Mouse (Mus musculus): ENCODE results near the gene Auh. TPM values are rescaled to one million over a fixed set of nuclear protein-coding genes. Genes with fewer than 3 reads are reported as not detected.

Auh gene
- 60.9 and 63.5 TPM in 2 replicates for polyA plus RNA-seq (2015; fragmentation: Nextera tagmentation; extraction: Ambion mirVana)

GRCm38 (mm10) chr13:52929209-52930171 is at the start of gene Auh:
TSS of gene Auh (minus strand) at chr13:52929681.
- peak within 1 kb of the TSS; percentile 86 for H3K9ac ChIP-seq (replicated peaks; ENCODE audit: low read depth, low read length)
- H3K36me3 ChIP-seq (ENCODE audit: control insufficient read depth, insufficient read depth) = no peaks in the 10 kb centered on the region
- peak; percentile 97 for ATAC-seq
- under 1% methylated on average over 62 of the region's 63 CpGs for WGBS
- H3K4me2 ChIP-seq (ENCODE audit: low read length) = peak within 1 kb of the TSS; percentile 71
- H3K27me3 ChIP-seq (replicated peaks; ENCODE audit: control insufficient read depth, insufficient read depth, low read length) = no peaks in the 10 kb centered on the region
- H3K4me1 ChIP-seq (replicated peaks; ENCODE audit: control insufficient read depth, insufficient read depth, low read length) = peaks cover 20% of the 10 kb centered on the region
- H3K9me3 ChIP-seq (ENCODE audit: control insufficient read depth, low read length) = no peaks in the 10 kb centered on the region
- H3K27ac ChIP-seq (ENCODE audit: low read length) = peak within 1 kb of the TSS; percentile 83
- peak within 1 kb of the TSS; percentile 81 for H3K4me3 ChIP-seq (replicated peaks; ENCODE audit: low read length)

- under 1% methylated on average over 47 of the region's 64 CpGs for WGBS
- H3K4me3 ChIP-seq (replicated peaks; ENCODE audit: low read length) = peak overlapping the region; percentile 58
- ATAC-seq = peak; percentile 21
- H3K4me2 ChIP-seq (ENCODE audit: low read length) = peak overlapping the region; percentile 69
- no peaks in the 10 kb centered on the region for H3K9me3 ChIP-seq (ENCODE audit: control insufficient read depth, low read length)
- H3K27me3 ChIP-seq (replicated peaks; ENCODE audit: control insufficient read depth, insufficient read depth, low read length) = no peaks in the 10 kb centered on the region; the same call in 1 of the 2 replicates
- H3K36me3 ChIP-seq (ENCODE audit: control insufficient read depth, insufficient read depth) = no peaks in the 10 kb centered on the region
- H3K4me1 ChIP-seq (replicated peaks; ENCODE audit: control insufficient read depth, insufficient read depth, low read length) = peaks cover 40% of the 10 kb centered on the region
- H3K27ac ChIP-seq (ENCODE audit: low read length) = peak overlapping the region; percentile 90
- peak overlapping the region; percentile 82 for H3K9ac ChIP-seq (replicated peaks; ENCODE audit: low read depth, low read length)
Measured at GRCm38 (mm10) chr13:52978321-52978981, 49.0 kb upstream of the Auh start.

DNA sequence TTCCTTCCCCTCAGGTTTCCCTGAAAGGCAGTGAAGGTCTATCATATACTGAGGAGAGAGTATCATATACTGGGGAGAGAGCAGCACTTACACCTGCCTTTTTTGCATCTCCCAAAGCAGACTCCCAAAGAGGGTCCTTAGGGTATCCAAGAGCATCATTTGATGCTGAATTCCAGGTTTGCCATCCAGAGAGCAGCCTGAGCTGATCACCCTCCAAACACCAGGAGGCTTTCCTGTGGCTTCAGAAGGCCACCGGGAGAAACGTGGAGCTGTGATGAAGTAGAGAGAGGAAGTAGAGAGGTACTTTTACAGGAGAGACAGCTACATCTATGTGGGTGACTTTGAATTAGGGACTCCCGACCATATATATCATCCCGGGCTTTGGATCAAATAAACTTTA is 48.3 kb upstream of the Auh start:
- H3K9me3 ChIP-seq (ENCODE audit: control insufficient read depth, low read length) = no peaks in the 10 kb centered on the region
- peak overlapping the region; percentile 58 for H3K4me3 ChIP-seq (replicated peaks; ENCODE audit: low read length)
- no peak for ATAC-seq
- H3K4me2 ChIP-seq (ENCODE audit: low read length) = peak overlapping the region; percentile 69
- peak overlapping the region; percentile 82 for H3K9ac ChIP-seq (replicated peaks; ENCODE audit: low read depth, low read length)
- no peaks in the 10 kb centered on the region for H3K36me3 ChIP-seq (ENCODE audit: control insufficient read depth, insufficient read depth)
- no peaks in the 10 kb centered on the region for H3K27me3 ChIP-seq (replicated peaks; ENCODE audit: control insufficient read depth, insufficient read depth, low read length)
- WGBS = 18% methylated on average over 4 of the region's 4 CpGs
- peaks cover 40% of the 10 kb centered on the region for H3K4me1 ChIP-seq (replicated peaks; ENCODE audit: control insufficient read depth, insufficient read depth, low read length)
- H3K27ac ChIP-seq (ENCODE audit: low read length) = peak overlapping the region; percentile 33; the same call in 1 of the 2 replicates

GRCm38 (mm10) chr13:52977221-52977609 is 47.7 kb upstream of the Auh start:
- H3K4me3 ChIP-seq (replicated peaks; ENCODE audit: low read length) = peak overlapping the region; percentile 58
- H3K4me2 ChIP-seq (ENCODE audit: low read length) = peak overlapping the region; percentile 69
- no peak for ATAC-seq
- no peaks in the 10 kb centered on the region for H3K9me3 ChIP-seq (ENCODE audit: control insufficient read depth, low read length)
- H3K36me3 ChIP-seq (ENCODE audit: control insufficient read depth, insufficient read depth) = no peaks in the 10 kb centered on the region
- H3K27me3 ChIP-seq (replicated peaks; ENCODE audit: control insufficient read depth, insufficient read depth, low read length) = no peaks in the 10 kb centered on the region
- peaks cover 38% of the 10 kb centered on the region for H3K4me1 ChIP-seq (replicated peaks; ENCODE audit: control insufficient read depth, insufficient read depth, low read length)
- peak overlapping the region; percentile 82 for H3K9ac ChIP-seq (replicated peaks; ENCODE audit: low read depth, low read length)
- H3K27ac ChIP-seq (ENCODE audit: low read length) = no peak overlapping the region
- 70% methylated on average over 9 of the region's 9 CpGs for WGBS

- Histone ChIP-seq H3K9me3 (ENCODE audit: control insufficient read depth, low read length) (no peaks in the 10 kb centered on the region), H3K4me1 (replicated peaks; ENCODE audit: control insufficient read depth, insufficient read depth, low read length) (peaks cover 33% of the 10 kb centered on the region), H3K36me3 (ENCODE audit: control insufficient read depth, insufficient read depth) (no peaks in the 10 kb centered on the region), H3K4me3 (replicated peaks; ENCODE audit: low read length) (peak overlapping the region; percentile 58), H3K9ac (replicated peaks; ENCODE audit: low read depth, low read length) (0 out of 2 replicates have a peak overlapping the region, but pooled peaks have one; percentile 38), H3K27me3 (replicated peaks; ENCODE audit: control insufficient read depth, insufficient read depth, low read length) (no peaks in the 10 kb centered on the region), H3K4me2 (ENCODE audit: low read length) (peak overlapping the region; percentile 69), H3K27ac (ENCODE audit: low read length) (0 out of 2 replicates have a peak overlapping the region, but pooled peaks have one; percentile 10)
- WGBS = 7% methylated on average over 16 of the region's 16 CpGs
- ATAC-seq = no peak
Measured at GRCm38 (mm10) chr13:52976510-52977220, 47.2 kb upstream of the Auh start.

GRCm38 (mm10) chr13:52976130-52976509 is 46.6 kb upstream of the Auh start:
- peaks cover 31% of the 10 kb centered on the region for H3K4me1 ChIP-seq (replicated peaks; ENCODE audit: control insufficient read depth, insufficient read depth, low read length)
- ATAC-seq = no peak
- H3K9ac ChIP-seq (replicated peaks; ENCODE audit: low read depth, low read length) = 0 out of 2 replicates have a peak overlapping the region, but pooled peaks have one; percentile 38
- H3K36me3 ChIP-seq (ENCODE audit: control insufficient read depth, insufficient read depth) = no peaks in the 10 kb centered on the region
- no peak overlapping the region for H3K27ac ChIP-seq (ENCODE audit: low read length)
- H3K9me3 ChIP-seq (ENCODE audit: control insufficient read depth, low read length) = no peaks in the 10 kb centered on the region
- H3K27me3 ChIP-seq (replicated peaks; ENCODE audit: control insufficient read depth, insufficient read depth, low read length) = no peaks in the 10 kb centered on the region
- H3K4me2 ChIP-seq (ENCODE audit: low read length) = peak overlapping the region; percentile 69
- peak overlapping the region; percentile 25 for H3K4me3 ChIP-seq (replicated peaks; ENCODE audit: low read length)
- WGBS = 4% methylated on average over 8 of the region's 8 CpGs

GRCm38 (mm10) chr13:52974676-52975075 is 45.2 kb upstream of the Auh start:
- 71% methylated on average over 3 of the region's 3 CpGs for WGBS
- peaks cover 31% of the 10 kb centered on the region for H3K4me1 ChIP-seq (replicated peaks; ENCODE audit: control insufficient read depth, insufficient read depth, low read length)
- no peak for ATAC-seq
- no peaks in the 10 kb centered on the region for H3K9me3 ChIP-seq (ENCODE audit: control insufficient read depth, low read length)
- H3K4me2 ChIP-seq (ENCODE audit: low read length) = no peak overlapping the region
- no peak overlapping the region for H3K9ac ChIP-seq (replicated peaks; ENCODE audit: low read depth, low read length)
- H3K36me3 ChIP-seq (ENCODE audit: control insufficient read depth, insufficient read depth) = no peaks in the 10 kb centered on the region
- H3K27ac ChIP-seq (ENCODE audit: low read length) = no peak overlapping the region
- H3K27me3 ChIP-seq (replicated peaks; ENCODE audit: control insufficient read depth, insufficient read depth, low read length) = no peaks in the 10 kb centered on the region
- no peak overlapping the region for H3K4me3 ChIP-seq (replicated peaks; ENCODE audit: low read length)

- 83% methylated on average over 10 of the region's 10 CpGs for WGBS
- Histone ChIP-seq H3K4me1 (replicated peaks; ENCODE audit: control insufficient read depth, insufficient read depth, low read length) (peaks cover 27% of the 10 kb centered on the region), H3K9me3 (ENCODE audit: control insufficient read depth, low read length) (no peaks in the 10 kb centered on the region), H3K4me3 (replicated peaks; ENCODE audit: low read length) (no peak overlapping the region), H3K27ac (ENCODE audit: low read length) (no peak overlapping the region), H3K9ac (replicated peaks; ENCODE audit: low read depth, low read length) (no peak overlapping the region), H3K27me3 (replicated peaks; ENCODE audit: control insufficient read depth, insufficient read depth, low read length) (no peaks in the 10 kb centered on the region), H3K36me3 (ENCODE audit: control insufficient read depth, insufficient read depth) (no peaks in the 10 kb centered on the region), H3K4me2 (ENCODE audit: low read length) (no peak overlapping the region)
- ATAC-seq = no peak
Measured at GRCm38 (mm10) chr13:52973427-52973826, 43.9 kb upstream of the Auh start.

Measured in forebrain, embryonic 16.5 days (tissue).